Mouse (Mus musculus) lung, postnatal 10 days (tissue): Measurements from ENCODE around the gene Set.

Experiments
- DNase-seq: peaks from one replicate; pipeline ENCODE4 v3.0.0; 2021

Set gene

DNA sequence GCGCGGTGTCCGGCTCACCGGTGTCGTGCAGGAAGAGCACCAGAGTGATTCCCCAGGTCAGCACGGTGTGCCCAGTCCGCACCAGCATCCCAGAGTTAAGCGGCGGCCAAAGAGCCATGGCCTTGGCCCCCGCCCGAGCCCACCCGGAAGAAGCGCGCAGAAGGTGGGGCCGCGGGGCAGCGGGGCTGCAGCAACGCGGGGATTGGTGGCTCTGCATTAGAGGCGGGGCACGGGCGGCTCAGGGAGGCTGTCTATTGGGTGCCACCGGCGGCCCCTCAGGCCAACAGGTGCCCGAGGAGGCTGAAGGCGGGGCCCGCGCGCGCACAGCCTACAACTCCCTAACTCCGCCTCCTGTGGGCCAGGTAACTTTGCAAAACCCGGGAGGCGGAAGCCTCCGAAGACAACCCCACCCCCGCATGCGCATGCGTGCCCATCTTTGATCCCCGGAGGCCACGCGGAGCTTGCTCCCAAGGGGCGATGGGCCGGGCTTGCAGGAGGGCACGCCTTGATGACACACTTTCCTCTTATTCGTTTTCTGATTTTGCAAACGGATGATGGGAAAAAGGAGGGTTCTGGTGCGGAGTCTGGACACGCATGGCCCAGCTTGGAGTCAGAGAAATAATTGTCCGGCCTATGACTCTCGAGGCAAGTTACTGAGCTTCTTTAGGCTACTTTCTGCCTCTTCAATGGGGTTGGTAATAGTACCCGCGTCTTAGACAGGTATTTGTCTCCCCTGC, 36.5 kb downstream of the Set start, which contains the start of gene Zdhhc12:
TSS of gene Zdhhc12 (minus strand) at position 178 of the 737 bp plus-strand sequence.
- DNase-seq = peak; percentile 97

DNA sequence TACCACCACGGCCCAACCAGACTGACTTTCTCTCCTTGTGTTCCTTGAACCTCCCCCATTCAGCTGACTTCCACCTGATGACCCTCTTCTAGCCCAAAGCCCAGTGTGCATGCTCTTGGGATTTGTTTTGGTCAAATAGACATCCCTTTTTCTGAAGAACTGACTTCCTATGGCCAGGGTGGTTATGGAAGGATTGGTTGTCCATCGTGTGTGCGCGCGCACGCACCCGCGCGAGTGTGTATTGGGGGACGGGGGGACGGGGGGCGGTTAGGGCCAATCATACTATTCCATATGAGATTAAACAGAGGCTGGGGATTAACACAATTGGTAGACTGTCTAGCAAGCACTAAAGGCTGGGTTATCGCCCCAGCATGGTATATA, 37.0 kb downstream of the Set start:
- DNase-seq = no peak

DNA sequence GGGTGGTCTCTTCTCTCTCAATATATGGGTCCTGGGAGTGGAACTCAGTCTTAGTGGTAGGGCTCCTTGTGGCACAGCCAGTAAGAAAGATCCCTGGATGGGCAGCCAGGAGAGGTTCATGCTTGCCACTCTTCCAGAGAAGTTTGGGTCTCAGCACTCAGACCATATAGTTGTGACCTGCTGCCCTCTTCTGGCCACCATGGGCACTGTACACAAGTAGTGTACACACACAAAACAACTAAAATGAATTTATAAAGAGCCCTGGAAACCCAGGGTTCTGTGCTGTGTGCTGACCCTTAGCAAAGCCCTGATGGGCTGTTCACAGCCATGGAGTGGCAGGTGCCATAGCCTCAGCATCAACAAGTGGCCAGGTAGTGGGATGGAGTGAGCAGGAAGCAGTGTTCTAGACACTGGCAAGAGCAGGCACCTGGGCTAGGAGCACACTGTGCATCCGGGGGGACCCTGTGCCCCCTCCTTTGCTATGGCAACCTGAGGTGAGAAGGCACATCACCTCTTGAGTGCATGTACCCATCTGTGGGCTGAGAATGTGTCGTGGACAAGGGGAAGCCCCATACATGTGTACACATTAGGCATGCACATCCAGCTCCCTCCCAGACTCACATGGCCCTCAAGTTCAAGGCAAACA, 38.8 kb downstream of the Set start:
- DNase-seq = peak; percentile 73

DNA sequence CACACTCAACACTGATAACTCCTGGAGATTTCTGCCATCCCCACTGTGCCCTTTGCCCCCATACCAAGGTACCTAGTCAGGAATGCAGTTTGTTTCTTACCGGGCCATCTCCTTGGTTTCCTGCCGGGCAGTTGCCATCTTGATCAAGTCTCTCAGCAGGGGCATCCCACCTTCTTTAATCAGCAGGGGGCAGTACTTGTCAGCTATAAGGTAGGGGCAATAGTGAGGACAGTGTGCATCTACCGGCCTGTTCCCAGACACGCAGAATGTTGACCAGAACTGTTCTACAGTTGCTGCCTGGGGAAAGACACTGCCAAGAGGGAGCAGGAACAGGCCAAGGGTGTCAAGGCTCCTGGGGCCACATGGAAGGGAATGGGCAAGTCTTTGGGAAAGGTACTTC, 43.0 kb downstream of the Set start:
- DNase-seq = no peak

DNA sequence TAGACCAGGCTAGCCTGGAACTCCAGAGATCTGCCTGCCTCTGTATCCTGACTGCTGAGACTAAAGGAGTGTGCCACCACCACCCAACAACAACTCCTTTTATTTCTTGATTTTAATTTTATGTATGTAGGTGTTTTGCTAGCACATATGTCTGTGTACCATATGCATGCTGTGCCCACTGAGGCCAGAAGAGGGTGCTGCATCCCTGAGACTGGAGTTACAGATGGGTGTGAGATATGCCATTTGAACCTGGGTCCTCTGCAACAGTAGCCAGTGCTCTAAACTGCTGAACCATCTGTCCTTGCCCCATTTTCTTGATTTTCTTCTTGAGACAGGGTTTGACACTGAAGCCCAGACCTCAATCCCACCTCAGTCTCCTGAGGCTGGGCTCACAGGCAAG, 49.2 kb downstream of the Set start:
- DNase-seq = peak; percentile 64

DNA sequence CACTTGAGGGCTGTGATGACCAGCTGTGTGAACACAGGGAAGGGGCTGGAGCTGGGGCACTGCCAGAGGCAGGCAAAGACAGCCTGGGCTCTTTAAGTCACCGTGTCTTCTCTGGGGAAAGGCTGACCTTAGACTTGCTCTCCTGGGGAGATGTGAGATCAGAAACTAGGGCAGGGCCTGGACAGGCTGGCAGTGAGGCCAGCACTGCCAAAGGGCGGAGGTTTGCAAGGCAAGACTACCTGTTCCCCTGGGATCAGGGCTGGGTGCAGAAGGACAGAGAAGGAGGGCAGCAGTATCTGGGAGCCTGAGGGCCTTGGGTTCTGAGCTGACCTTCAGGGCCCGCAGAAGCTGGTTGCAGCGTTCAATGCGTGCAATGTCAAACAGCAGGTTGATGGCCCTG, 50.5 kb downstream of the Set start:
- no peak for DNase-seq

DNA sequence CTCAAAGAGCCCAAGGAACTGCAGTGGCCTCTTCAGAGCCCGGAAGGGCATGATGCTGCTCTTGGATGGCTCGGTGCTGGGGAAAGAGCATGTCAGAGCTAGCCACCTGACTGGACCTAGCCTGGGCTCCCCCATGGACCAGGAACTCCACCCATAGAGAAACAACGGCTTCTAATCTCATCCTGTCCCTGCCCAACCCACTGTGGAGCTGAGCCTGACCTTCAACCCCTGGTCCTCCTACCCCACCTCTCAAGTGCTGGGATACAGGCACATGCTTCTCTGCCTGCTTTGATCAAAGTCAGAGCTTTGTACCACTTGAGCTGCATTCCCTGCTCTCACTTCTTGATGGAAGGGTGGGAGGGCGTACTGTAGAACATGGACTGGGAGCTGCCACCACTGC, 51.1 kb downstream of the Set start:
- DNase-seq = no peak

DNA sequence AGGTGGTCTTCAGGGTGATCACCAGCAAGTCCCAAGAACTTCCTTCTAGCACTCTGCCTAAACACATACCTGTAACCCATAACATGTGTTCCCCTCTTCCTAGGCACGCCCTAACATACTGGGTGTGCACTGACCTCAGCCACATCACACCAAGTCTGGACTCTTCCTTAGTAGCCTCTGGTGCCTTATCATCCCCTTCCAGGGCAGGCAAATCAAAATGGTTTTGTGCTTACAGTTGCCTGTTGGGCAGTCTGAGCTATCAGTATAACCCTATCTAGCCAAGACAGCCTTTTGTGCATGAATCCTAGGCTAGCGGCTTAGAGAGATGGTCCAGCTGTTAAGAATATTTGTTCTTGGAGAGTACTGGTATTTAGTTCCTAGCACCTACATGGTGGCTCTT, 54.3 kb downstream of the Set start:
- DNase-seq = no peak

DNA sequence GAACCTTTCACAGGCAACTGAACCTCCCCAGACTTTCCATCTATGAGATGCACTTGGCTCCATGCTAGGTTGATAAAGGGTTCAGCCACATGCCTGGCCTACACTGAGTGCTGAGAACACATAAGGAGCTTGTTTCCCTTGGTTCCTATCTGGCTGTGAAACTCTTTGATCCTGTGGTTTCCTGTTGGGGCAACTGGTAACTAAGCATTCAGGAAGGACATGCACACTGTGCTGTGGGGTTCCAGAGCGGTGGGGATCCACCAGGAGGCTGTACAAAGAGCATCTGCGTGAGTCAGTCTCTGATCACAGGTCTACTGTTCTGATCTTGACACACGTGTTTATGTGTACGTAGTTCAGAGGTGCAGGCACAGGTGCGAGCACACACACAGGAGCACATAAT, 55.4 kb downstream of the Set start:
- no peak for DNase-seq

DNA sequence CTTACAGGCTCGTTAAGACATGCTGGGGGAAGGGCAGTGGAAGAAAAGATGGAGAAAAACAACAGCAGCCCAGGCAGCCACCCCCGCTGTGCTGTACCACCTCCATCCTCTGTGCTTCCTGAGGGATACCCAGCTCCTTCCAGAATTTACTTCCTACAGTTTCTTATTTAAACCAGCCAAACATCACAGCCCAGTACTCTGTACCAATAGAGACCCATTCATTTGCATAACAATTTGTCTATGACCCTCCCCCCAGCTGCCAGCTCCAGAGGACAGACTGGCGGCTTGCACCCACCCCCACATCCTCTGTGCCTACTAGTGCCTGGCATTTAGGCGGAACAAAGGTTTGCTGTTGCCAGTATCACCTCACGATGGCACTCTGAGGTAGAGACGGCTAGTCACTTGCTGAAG, 62.5 kb downstream of the Set start:
- DNase-seq = no peak

DNA sequence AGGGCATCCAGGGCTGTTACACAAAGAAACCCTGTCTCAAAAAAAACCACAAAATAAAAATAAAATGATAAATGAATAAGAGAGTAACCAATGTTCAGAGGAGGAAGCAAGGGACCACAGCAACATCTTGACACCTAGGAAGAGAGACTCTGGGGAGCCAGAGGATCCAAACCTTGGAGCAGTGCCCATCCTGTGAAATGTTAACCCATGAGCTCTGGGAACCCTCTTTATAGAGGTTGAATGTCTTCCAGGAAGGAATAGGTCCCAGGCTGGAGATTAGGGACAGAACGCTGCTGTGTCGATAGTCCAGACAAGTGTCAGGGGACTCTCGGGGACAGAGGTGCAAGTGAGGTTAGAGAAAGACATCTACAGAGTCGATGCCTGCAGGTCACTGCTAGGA, 63.1 kb downstream of the Set start:
- no peak for DNase-seq
